Mouse (Mus musculus): Measurements from ENCODE around the gene Slco3a1. TPM values are rescaled to one million over a fixed set of nuclear protein-coding genes. Genes with fewer than 3 reads are reported as not detected.
A peak's percentile ranks its signal among the peaks of the same experiment; 100 is the strongest.

Slco3a1 gene
- polyA plus RNA-seq, 1 experiment from 2014 or later, result 28.2 TPM

- Histone ChIP-seq H3K27ac (no peak overlapping the region), H3K4me3 (no peak overlapping the region), H3K27me3 (replicated peaks) (no peaks in the 10 kb centered on the region), H3K4me1 (peaks cover 31% of the 10 kb centered on the region), H3K36me3 (replicated peaks) (no peaks in the 10 kb centered on the region), H3K9me3 (no peaks in the 10 kb centered on the region), H3K4me2 (no peak overlapping the region), H3K9ac (no peak overlapping the region)
- ATAC-seq (replicated peaks), result no peak
- 62% methylated on average over 4 of the region's 4 CpGs for WGBS
These were observed 184.9 kb downstream of the Slco3a1 start for GRCm38 (mm10) chr7:74369657-74370056.

DNA sequence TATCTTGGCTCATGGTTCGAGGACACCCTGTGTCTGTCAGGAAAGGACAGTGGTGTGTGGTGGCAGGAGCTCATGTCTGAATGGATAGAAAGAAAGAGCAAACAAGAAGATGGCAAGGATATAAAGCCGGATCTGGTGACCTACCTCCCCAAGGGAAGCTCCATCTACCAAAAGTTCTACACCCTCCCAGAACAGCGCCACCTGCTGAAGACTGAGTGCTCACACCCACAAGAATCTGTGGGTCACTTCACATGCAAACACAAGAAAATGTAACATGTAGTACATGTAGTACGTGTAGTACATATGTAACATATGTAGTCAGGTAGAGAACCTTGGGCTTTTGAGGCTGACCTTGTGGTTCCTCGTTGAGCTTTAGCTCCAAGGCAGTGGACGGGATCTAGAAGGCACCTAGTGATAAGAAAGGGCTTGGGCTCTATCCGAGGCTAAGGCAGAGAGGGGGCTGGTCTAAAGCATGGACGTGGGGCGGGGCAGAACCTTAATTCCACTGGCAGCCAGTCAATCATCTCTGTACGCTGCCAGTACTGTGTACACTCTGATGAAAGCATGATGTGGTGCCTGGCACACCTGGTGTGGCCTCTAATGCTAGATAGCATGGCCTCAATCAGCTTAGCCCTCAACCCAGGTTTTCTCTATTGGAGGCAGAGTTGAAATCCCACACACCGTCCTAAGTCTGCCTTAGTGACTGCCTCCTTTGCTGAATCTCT, 186.2 kb downstream of the Slco3a1 start:
- Histone ChIP-seq H3K36me3 (replicated peaks) (no peaks in the 10 kb centered on the region), H3K4me1 (peaks cover 34% of the 10 kb centered on the region), H3K9ac (no peak overlapping the region), H3K4me2 (no peak overlapping the region), H3K4me3 (no peak overlapping the region), H3K9me3 (no peaks in the 10 kb centered on the region), H3K27ac (no peak overlapping the region; the same call in 1 of the 2 replicates), H3K27me3 (replicated peaks) (no peaks in the 10 kb centered on the region)
- 83% methylated on average over 11 of the region's 11 CpGs for WGBS
- no peak for ATAC-seq (replicated peaks)

- Histone ChIP-seq H3K36me3 (replicated peaks) (no peaks in the 10 kb centered on the region), H3K9ac (no peak overlapping the region), H3K4me1 (peaks cover 34% of the 10 kb centered on the region), H3K4me3 (no peak overlapping the region), H3K4me2 (no peak overlapping the region), H3K9me3 (no peaks in the 10 kb centered on the region), H3K27me3 (replicated peaks) (no peaks in the 10 kb centered on the region), H3K27ac (0 out of 2 replicates have a peak overlapping the region, but pooled peaks have one; percentile 7)
- ATAC-seq (replicated peaks), result peak; percentile 24
- 26% methylated on average over 7 of the region's 7 CpGs for WGBS
These were observed 187.2 kb downstream of the Slco3a1 start for GRCm38 (mm10) chr7:74367350-74367749.

- no peak overlapping the region for H3K4me3 ChIP-seq
- H3K4me1 ChIP-seq, result peaks cover 24% of the 10 kb centered on the region
- no peak overlapping the region for H3K9ac ChIP-seq
- ATAC-seq (replicated peaks), result peak; percentile 34; the same call in 1 of the 2 replicates
- H3K9me3 ChIP-seq, result no peaks in the 10 kb centered on the region
- H3K36me3 ChIP-seq (replicated peaks), result no peaks in the 10 kb centered on the region
- H3K27ac ChIP-seq, result peak overlapping the region; percentile 58; the same call in 1 of the 2 replicates
- no peaks in the 10 kb centered on the region for H3K27me3 ChIP-seq (replicated peaks)
- H3K4me2 ChIP-seq, result no peak overlapping the region
- WGBS, result 14% methylated on average over 4 of the region's 4 CpGs
These were observed 189.0 kb downstream of the Slco3a1 start for GRCm38 (mm10) chr7:74365623-74366022.

DNA sequence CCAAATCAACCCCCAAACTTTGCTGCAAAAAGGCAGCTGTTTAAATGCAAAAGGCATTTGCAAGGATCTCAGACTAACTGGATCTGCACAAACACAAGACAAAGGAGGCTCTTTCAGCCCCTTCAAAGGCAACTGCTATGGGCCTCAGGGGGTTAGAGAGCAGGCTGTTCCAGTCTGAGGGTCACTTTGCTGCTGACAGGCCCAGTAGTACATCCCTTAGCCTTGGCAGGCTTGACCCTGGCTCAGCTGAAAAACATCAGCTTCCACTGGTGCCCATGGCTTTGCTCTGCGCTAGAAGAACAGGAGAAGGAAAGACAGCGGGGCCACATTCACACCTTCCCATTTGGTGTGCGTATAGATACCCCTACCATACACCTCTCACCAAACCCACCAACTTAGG, 189.6 kb downstream of the Slco3a1 start:
- 79% methylated on average over 3 of the region's 3 CpGs for whole genome bisulfite sequencing
- no peaks in the 10 kb centered on the region for H3K27me3 ChIP-seq (replicated peaks)
- H3K4me1 ChIP-seq, result peaks cover 24% of the 10 kb centered on the region
- H3K9ac ChIP-seq, result no peak overlapping the region
- H3K4me3 ChIP-seq, result no peak overlapping the region
- no peaks in the 10 kb centered on the region for H3K36me3 ChIP-seq (replicated peaks)
- no peak for ATAC-seq (replicated peaks)
- H3K9me3 ChIP-seq, result no peaks in the 10 kb centered on the region
- peak overlapping the region; percentile 58 for H3K27ac ChIP-seq
- no peak overlapping the region for H3K4me2 ChIP-seq

- H3K4me2 ChIP-seq, result no peak overlapping the region
- no peaks in the 10 kb centered on the region for H3K27me3 ChIP-seq (replicated peaks)
- 82% methylated on average over 2 of the region's 2 CpGs for WGBS
- no peak for ATAC-seq (replicated peaks)
- peaks cover 24% of the 10 kb centered on the region for H3K4me1 ChIP-seq
- H3K36me3 ChIP-seq (replicated peaks), result no peaks in the 10 kb centered on the region
- H3K27ac ChIP-seq, result no peak overlapping the region
- no peak overlapping the region for H3K9ac ChIP-seq
- H3K9me3 ChIP-seq, result no peaks in the 10 kb centered on the region
- H3K4me3 ChIP-seq, result no peak overlapping the region
These were observed 191.1 kb downstream of the Slco3a1 start for GRCm38 (mm10) chr7:74363440-74363839.

GRCm38 (mm10) chr7:74361677-74362076, 192.9 kb downstream of the Slco3a1 start:
- H3K27ac ChIP-seq, result no peak overlapping the region
- H3K36me3 ChIP-seq (replicated peaks), result no peaks in the 10 kb centered on the region
- H3K27me3 ChIP-seq (replicated peaks), result no peaks in the 10 kb centered on the region
- ATAC-seq (replicated peaks), result no peak
- WGBS, result 71% methylated on average over 2 of the region's 2 CpGs
- H3K4me2 ChIP-seq, result no peak overlapping the region
- no peaks in the 10 kb centered on the region for H3K9me3 ChIP-seq
- H3K4me1 ChIP-seq, result peaks cover 22% of the 10 kb centered on the region
- no peak overlapping the region for H3K4me3 ChIP-seq
- H3K9ac ChIP-seq, result no peak overlapping the region

- peak; percentile 55; the same call in 1 of the 2 replicates for ATAC-seq (replicated peaks)
- H3K4me2 ChIP-seq, result no peak overlapping the region
- no peaks in the 10 kb centered on the region for H3K36me3 ChIP-seq (replicated peaks)
- H3K27me3 ChIP-seq (replicated peaks), result no peaks in the 10 kb centered on the region
- no peak overlapping the region for H3K4me3 ChIP-seq
- no peak overlapping the region for H3K9ac ChIP-seq
- H3K4me1 ChIP-seq, result peaks cover 19% of the 10 kb centered on the region
- no peaks in the 10 kb centered on the region for H3K9me3 ChIP-seq
- no peak overlapping the region for H3K27ac ChIP-seq
These were observed 197.6 kb downstream of the Slco3a1 start for GRCm38 (mm10) chr7:74357027-74357426.

DNA sequence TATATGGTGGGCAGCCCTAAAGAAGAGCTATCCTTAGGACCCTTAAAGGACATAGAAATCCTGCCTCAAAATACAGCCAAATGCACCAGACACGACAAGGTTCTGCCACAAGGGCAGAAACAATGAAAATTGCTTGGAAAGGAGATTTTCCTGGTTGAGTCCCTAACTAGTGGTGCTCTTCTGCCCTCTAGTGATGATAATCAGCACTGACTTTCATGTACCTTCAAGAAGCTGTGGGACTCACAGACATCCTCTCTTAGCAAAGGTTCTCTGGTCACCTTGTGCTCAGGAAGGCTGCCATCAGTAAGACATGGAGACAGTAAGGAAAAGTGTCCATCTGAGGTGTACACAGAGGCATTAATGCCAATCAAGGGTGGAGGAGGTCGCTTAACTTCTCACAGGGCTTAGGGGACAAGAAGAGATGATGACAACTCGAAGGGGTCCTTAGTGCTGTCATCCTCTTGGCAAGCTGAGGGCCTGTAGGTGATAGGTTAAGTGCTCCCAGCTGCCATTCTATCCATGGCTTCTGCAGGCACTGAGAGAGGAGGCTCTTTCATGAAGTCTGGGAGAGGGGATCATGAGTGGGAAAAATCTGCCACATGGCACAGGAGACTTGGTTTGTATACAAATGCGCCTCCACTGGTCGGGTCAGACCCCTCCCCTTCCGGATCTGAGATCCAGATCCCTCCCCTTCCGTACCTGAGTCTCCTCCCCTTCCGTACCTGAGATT, 199.9 kb downstream of the Slco3a1 start:
- no peaks in the 10 kb centered on the region for H3K27me3 ChIP-seq (replicated peaks)
- H3K4me1 ChIP-seq, result peaks cover 19% of the 10 kb centered on the region
- peak; percentile 61 for ATAC-seq (replicated peaks)
- H3K9ac ChIP-seq, result peak overlapping the region; percentile 15
- no peak overlapping the region for H3K4me2 ChIP-seq
- peak overlapping the region; percentile 77 for H3K27ac ChIP-seq
- WGBS, result 58% methylated on average over 8 of the region's 8 CpGs
- no peak overlapping the region for H3K4me3 ChIP-seq
- H3K36me3 ChIP-seq (replicated peaks), result no peaks in the 10 kb centered on the region
- H3K9me3 ChIP-seq, result no peaks in the 10 kb centered on the region

- no peaks in the 10 kb centered on the region for H3K9me3 ChIP-seq
These were observed 200.7 kb downstream of the Slco3a1 start for GRCm38 (mm10) chr7:74353707-74354468.

GRCm38 (mm10) chr7:74353240-74353639, 201.3 kb downstream of the Slco3a1 start:
- no peak overlapping the region for H3K4me3 ChIP-seq
- no peaks in the 10 kb centered on the region for H3K27me3 ChIP-seq (replicated peaks)
- WGBS, result 86% methylated on average over 7 of the region's 7 CpGs
- ATAC-seq (replicated peaks), result no peak
- no peaks in the 10 kb centered on the region for H3K9me3 ChIP-seq
- H3K36me3 ChIP-seq (replicated peaks), result no peaks in the 10 kb centered on the region
- no peak overlapping the region for H3K27ac ChIP-seq
- no peak overlapping the region for H3K4me2 ChIP-seq
- peaks cover 31% of the 10 kb centered on the region for H3K4me1 ChIP-seq
- H3K9ac ChIP-seq, result no peak overlapping the region

More at GRCm38 (mm10) chr7:74353707-74354468, 200.7 kb downstream of the Slco3a1 start:
- peak; percentile 31; the same call in 1 of the 2 replicates for ATAC-seq (replicated peaks)
- WGBS, result 70% methylated on average over 13 of the region's 13 CpGs
- Histone ChIP-seq H3K36me3 (replicated peaks) (no peaks in the 10 kb centered on the region), H3K4me2 (no peak overlapping the region), H3K9ac (peak overlapping the region; percentile 15), H3K4me3 (no peak overlapping the region), H3K27ac (peak overlapping the region; percentile 77), H3K27me3 (replicated peaks) (no peaks in the 10 kb centered on the region), H3K4me1 (peaks cover 25% of the 10 kb centered on the region)

GRCm38 (mm10) chr7:74348318-74348890, 206.2 kb downstream of the Slco3a1 start:
- no peak overlapping the region for H3K4me3 ChIP-seq
- peaks cover 18% of the 10 kb centered on the region for H3K4me1 ChIP-seq
- H3K4me2 ChIP-seq, result no peak overlapping the region
- peak overlapping the region; percentile 52 for H3K27ac ChIP-seq
- no peaks in the 10 kb centered on the region for H3K27me3 ChIP-seq (replicated peaks)
- no peak overlapping the region for H3K9ac ChIP-seq
- peak; percentile 63 for ATAC-seq (replicated peaks)
- no peaks in the 10 kb centered on the region for H3K9me3 ChIP-seq
- H3K36me3 ChIP-seq (replicated peaks), result no peaks in the 10 kb centered on the region
- 55% methylated on average over 7 of the region's 7 CpGs for WGBS

Data from midbrain, embryonic 15.5 days (tissue).